Mouse (Mus musculus) hindbrain, embryonic 11.5 days (tissue): ENCODE data around the gene Olfr1393. TPM values are rescaled to one million over a fixed set of nuclear protein-coding genes. Genes with fewer than 3 reads are reported as not detected.

Source experiments
- ATAC-seq: fragments of 200-750 bp; cut with Nextera tagmentation; 2 replicates; pipeline ENCODE4 v1.8.0; 2017; ENCODE audit warnings: mild to moderate bottlenecking, moderate TSS enrichment, moderate library complexity; ENCODE audit not compliant: low FRiP score
- DNase-seq: peaks from one replicate; pipeline ENCODE4 v3.0.0-alpha.2; 2015; ENCODE audit warnings: low spot score
- H3K27ac ChIP-seq: fragments of 300-500 bp; sonication (generic); 2 replicates; pipeline ENCODE4 v1.5.1; 2014; ENCODE audit warnings: mild to moderate bottlenecking, low read depth, low read length
- H3K27me3 ChIP-seq: fragments of 300-500 bp; sonication (generic); 2 replicates; pipeline ENCODE4 v1.6.1; 2014; ENCODE audit warnings: mild to moderate bottlenecking, low read length, moderate library complexity, mixed read lengths; ENCODE audit not compliant: control insufficient read depth, insufficient read depth
- H3K36me3 ChIP-seq: fragments of 300-500 bp; sonication (generic); 2 replicates; pipeline ENCODE4 v1.6.1; 2014; ENCODE audit warnings: mild to moderate bottlenecking, low read length, moderate library complexity, mixed read lengths; ENCODE audit not compliant: control insufficient read depth, insufficient read depth
- H3K4me1 ChIP-seq: fragments of 300-500 bp; sonication (generic); replicated peaks from 2 replicates; pipeline ENCODE4 v1.6.1; 2014; ENCODE audit warnings: low read length, mixed read lengths; ENCODE audit not compliant: control insufficient read depth, insufficient read depth
- H3K4me2 ChIP-seq: fragments of 300-500 bp; sonication (generic); replicated peaks from 2 replicates; pipeline ENCODE4 v1.6.1; 2014; ENCODE audit warnings: mild to moderate bottlenecking, low read depth, low read length
- H3K4me3 ChIP-seq: fragments of 300-500 bp; sonication (generic); 2 replicates; pipeline ENCODE4 v1.5.1; 2014; ENCODE audit warnings: low read depth, low read length
- H3K9ac ChIP-seq: fragments of 300-500 bp; sonication (generic); 2 replicates; pipeline ENCODE4 v1.6.1; 2014; ENCODE audit warnings: low read depth, low read length
- H3K9me3 ChIP-seq: fragments of 300-500 bp; sonication (generic); 2 replicates; pipeline ENCODE4 v1.6.1; 2016; ENCODE audit warnings: low read length; ENCODE audit not compliant: control insufficient read depth
- WGBS: fragments of 180-500 bp; shearing (Covaris S2); extraction: QIAGEN DNeasy Blood & Tissue Kit; methylation state at CpG from one replicate; pipeline ENCODE4 v1.1.7; 2014; 5-methylcytosine and 5-hydroxymethylcytosine counted together
- polyA plus RNA-seq: library from polyadenylated mRNA; unstranded; fragments of >200 nt; fragmentation: Nextera tagmentation; extraction: Ambion mirVana; gene quantifications from 2 replicates; pipeline ENCODE4 v1.2.1, GENCODE M21; 2014

The Olfr1393 gene
- polyA plus RNA-seq, 1 experiment from 2014 or later: not detected

DNA sequence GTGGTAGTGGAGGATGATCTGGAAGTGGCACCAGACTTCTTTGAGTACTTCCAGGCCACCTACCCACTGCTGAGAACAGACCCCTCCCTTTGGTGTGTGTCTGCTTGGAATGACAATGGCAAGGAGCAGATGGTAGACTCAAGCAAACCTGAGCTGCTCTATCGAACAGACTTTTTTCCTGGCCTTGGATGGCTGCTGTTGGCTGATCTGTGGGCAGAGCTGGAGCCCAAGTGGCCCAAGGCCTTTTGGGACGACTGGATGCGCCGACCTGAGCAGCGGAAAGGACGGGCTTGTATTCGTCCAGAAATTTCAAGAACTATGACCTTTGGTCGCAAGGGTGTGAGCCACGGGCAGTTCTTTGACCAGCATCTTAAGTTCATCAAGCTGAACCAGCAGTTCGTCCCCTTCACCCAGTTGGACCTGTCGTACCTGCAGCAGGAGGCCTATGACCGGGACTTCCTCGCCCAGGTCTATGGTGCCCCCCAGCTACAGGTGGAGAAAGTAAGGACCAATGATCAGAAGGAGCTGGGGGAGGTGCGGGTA is 16.7 kb upstream of the Olfr1393 start:
- DNase-seq: no peak
- WGBS: 94% methylated on average over 14 of the region's 14 CpGs

GRCm38 (mm10) chr11:49262286-49262685 is 15.8 kb upstream of the Olfr1393 start:
- H3K4me2 ChIP-seq: no peak overlapping the region
- DNase-seq: no peak
- no peaks in the 10 kb centered on the region for H3K9me3 ChIP-seq
- H3K9ac ChIP-seq: no peak overlapping the region
- H3K27ac ChIP-seq: no peak overlapping the region
- H3K4me1 ChIP-seq: no peaks in the 10 kb centered on the region; the same call in 1 of the 2 replicates
- no peak overlapping the region for H3K4me3 ChIP-seq
- WGBS: 86% methylated on average over 5 of the region's 5 CpGs
- H3K27me3 ChIP-seq: no peaks in the 10 kb centered on the region
- 0 out of 2 replicates have a peak, but pooled peaks cover 2% of the 10 kb centered on the region for H3K36me3 ChIP-seq
- ATAC-seq: no peak

More for the DNA sequence above, 16.7 kb upstream of the Olfr1393 start:
- Histone ChIP-seq H3K27ac (no peak overlapping the region), H3K4me3 (no peak overlapping the region), H3K9ac (no peak overlapping the region), H3K4me2 (no peak overlapping the region), H3K36me3 (0 out of 2 replicates have a peak, but pooled peaks cover 2% of the 10 kb centered on the region), H3K4me1 (no peaks in the 10 kb centered on the region; the same call in 1 of the 2 replicates), H3K9me3 (no peaks in the 10 kb centered on the region), H3K27me3 (no peaks in the 10 kb centered on the region)
- ATAC-seq: no peak

GRCm38 (mm10) chr11:49263149-49263548 is 15.0 kb upstream of the Olfr1393 start:
- Histone ChIP-seq H3K27me3 (no peaks in the 10 kb centered on the region), H3K9ac (no peak overlapping the region), H3K36me3 (0 out of 2 replicates have a peak, but pooled peaks cover 2% of the 10 kb centered on the region), H3K27ac (no peak overlapping the region), H3K4me1 (no peaks in the 10 kb centered on the region; the same call in 1 of the 2 replicates), H3K9me3 (no peaks in the 10 kb centered on the region), H3K4me2 (no peak overlapping the region), H3K4me3 (no peak overlapping the region)
- DNase-seq (no peak), ATAC-seq (no peak)
- 94% methylated on average over 6 of the region's 6 CpGs for WGBS

GRCm38 (mm10) chr11:49264081-49264480 is 14.0 kb upstream of the Olfr1393 start:
- 86% methylated on average over 7 of the region's 7 CpGs for WGBS
- no peak for ATAC-seq
- H3K9ac ChIP-seq: no peak overlapping the region
- H3K36me3 ChIP-seq: 0 out of 2 replicates have a peak, but pooled peaks cover 2% of the 10 kb centered on the region
- H3K4me3 ChIP-seq: no peak overlapping the region
- no peak overlapping the region for H3K27ac ChIP-seq
- no peaks in the 10 kb centered on the region for H3K27me3 ChIP-seq
- no peaks in the 10 kb centered on the region; the same call in 1 of the 2 replicates for H3K4me1 ChIP-seq
- no peak for DNase-seq
- H3K9me3 ChIP-seq: no peaks in the 10 kb centered on the region
- H3K4me2 ChIP-seq: no peak overlapping the region

DNA sequence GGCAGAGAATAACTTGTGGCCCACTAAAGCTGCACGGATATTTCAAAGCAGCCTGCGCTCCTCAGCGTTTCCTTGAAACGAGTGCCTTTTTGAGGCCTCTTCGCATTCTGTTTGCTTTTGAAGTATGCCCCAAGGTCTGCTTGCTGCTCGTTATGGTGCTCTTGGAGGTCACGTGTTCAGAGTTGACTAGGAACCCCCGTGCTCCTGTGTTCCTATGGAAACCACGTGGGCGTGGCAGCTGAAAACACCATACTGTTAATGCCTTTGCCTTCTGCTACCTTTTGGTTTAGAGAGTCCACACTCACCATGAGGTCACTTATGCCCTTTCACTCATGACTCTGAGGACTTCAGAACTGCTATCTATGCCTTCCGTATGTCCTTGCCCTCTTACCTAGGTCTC is 13.5 kb upstream of the Olfr1393 start:
- Histone ChIP-seq H3K27ac (no peak overlapping the region), H3K4me1 (no peaks in the 10 kb centered on the region; the same call in 1 of the 2 replicates), H3K4me2 (no peak overlapping the region), H3K36me3 (0 out of 2 replicates have a peak, but pooled peaks cover 2% of the 10 kb centered on the region), H3K27me3 (no peaks in the 10 kb centered on the region), H3K4me3 (no peak overlapping the region), H3K9ac (no peak overlapping the region), H3K9me3 (no peaks in the 10 kb centered on the region)
- 85% methylated on average over 11 of the region's 11 CpGs for WGBS
- no peak for DNase-seq
- ATAC-seq: no peak

- H3K27me3 ChIP-seq: no peaks in the 10 kb centered on the region
- no peak overlapping the region for H3K4me3 ChIP-seq
- ATAC-seq: no peak
Observed at GRCm38 (mm10) chr11:49265101-49265500, 13.0 kb upstream of the Olfr1393 start.

GRCm38 (mm10) chr11:49266671-49267070 is 11.4 kb upstream of the Olfr1393 start:
- DNase-seq: no peak
- Histone ChIP-seq H3K27ac (no peak overlapping the region), H3K4me2 (no peak overlapping the region), H3K36me3 (0 out of 2 replicates have a peak, but pooled peaks cover 2% of the 10 kb centered on the region), H3K4me1 (no peaks in the 10 kb centered on the region; the same call in 1 of the 2 replicates), H3K9ac (no peak overlapping the region), H3K4me3 (no peak overlapping the region), H3K9me3 (no peaks in the 10 kb centered on the region), H3K27me3 (no peaks in the 10 kb centered on the region)
- ATAC-seq: no peak
- 87% methylated on average over 6 of the region's 6 CpGs for WGBS

More at GRCm38 (mm10) chr11:49265101-49265500, 13.0 kb upstream of the Olfr1393 start:
- H3K36me3 ChIP-seq: 0 out of 2 replicates have a peak, but pooled peaks cover 2% of the 10 kb centered on the region
- H3K4me2 ChIP-seq: no peak overlapping the region
- DNase-seq: no peak
- no peak overlapping the region for H3K9ac ChIP-seq
- H3K9me3 ChIP-seq: no peaks in the 10 kb centered on the region
- 86% methylated on average over 8 of the region's 8 CpGs for whole genome bisulfite sequencing
- H3K27ac ChIP-seq: no peak overlapping the region
- no peaks in the 10 kb centered on the region; the same call in 1 of the 2 replicates for H3K4me1 ChIP-seq

GRCm38 (mm10) chr11:49267316-49267715 is 10.8 kb upstream of the Olfr1393 start:
- WGBS: 90% methylated on average over 10 of the region's 10 CpGs
- Histone ChIP-seq H3K27ac (no peak overlapping the region), H3K9ac (no peak overlapping the region), H3K4me3 (no peak overlapping the region), H3K9me3 (no peaks in the 10 kb centered on the region), H3K4me1 (no peaks in the 10 kb centered on the region; the same call in 1 of the 2 replicates), H3K4me2 (no peak overlapping the region), H3K27me3 (no peaks in the 10 kb centered on the region), H3K36me3 (no peaks in the 10 kb centered on the region)
- ATAC-seq (no peak), DNase-seq (no peak)

GRCm38 (mm10) chr11:49267970-49268579 is 10.0 kb upstream of the Olfr1393 start:
- Histone ChIP-seq H3K27me3 (no peaks in the 10 kb centered on the region), H3K36me3 (no peaks in the 10 kb centered on the region), H3K4me1 (no peaks in the 10 kb centered on the region; the same call in 1 of the 2 replicates), H3K27ac (no peak overlapping the region), H3K4me3 (no peak overlapping the region), H3K9ac (no peak overlapping the region), H3K9me3 (no peaks in the 10 kb centered on the region), H3K4me2 (no peak overlapping the region)
- no peak for DNase-seq
- 87% methylated on average over 15 of the region's 15 CpGs for WGBS
- no peak for ATAC-seq
